Mouse (Mus musculus): ENCODE measurements around the gene Slc10a6. TPM values are rescaled to one million over a fixed set of nuclear protein-coding genes. Genes with fewer than 3 reads are reported as not detected.
A peak's percentile ranks its signal among the peaks of the same experiment; 100 is the strongest.

The Slc10a6 gene
- polyA plus RNA-seq, 1 experiment = 0.88 TPM

- DNase-seq = no peak
- no peaks in the 10 kb centered on the region for H3K36me3 ChIP-seq (ENCODE audit: control insufficient read depth, insufficient read depth, low read length)
- H3K27me3 ChIP-seq (replicated peaks; ENCODE audit: control insufficient read depth, insufficient read depth, low read length) = no peaks in the 10 kb centered on the region
- no peak overlapping the region for H3K4me3 ChIP-seq (ENCODE audit: insufficient read depth, low read depth, low read length)
- WGBS = 76% methylated on average over 11 of the region's 11 CpGs
- H3K4me1 ChIP-seq (ENCODE audit: control insufficient read depth, insufficient read depth, low read length) = no peaks in the 10 kb centered on the region
- H3K27ac ChIP-seq (ENCODE audit: insufficient read depth, low read depth, low read length) = no peak overlapping the region
- no peak for TF ChIP-seq CTCF (conservative IDR thresholded peaks at IDR 0.05; ENCODE audit: insufficient read depth, insufficient read length, low read depth, low read length)
- TF ChIP-seq POLR2A (IDR thresholded peaks at IDR 0.05; ENCODE audit: low read depth, low read length) = no peak
These were observed 25.9 kb downstream of the Slc10a6 start for GRCm38 (mm10) chr5:103603115-103603893.

GRCm38 (mm10) chr5:103598881-103599280, 30.3 kb downstream of the Slc10a6 start:
- WGBS = 36% methylated on average over 5 of the region's 5 CpGs
- Histone ChIP-seq H3K36me3 (ENCODE audit: control insufficient read depth, insufficient read depth, low read length) (peaks cover 2% of the 10 kb centered on the region), H3K27me3 (replicated peaks; ENCODE audit: control insufficient read depth, insufficient read depth, low read length) (no peaks in the 10 kb centered on the region), H3K4me3 (ENCODE audit: insufficient read depth, low read depth, low read length) (no peak overlapping the region), H3K4me1 (ENCODE audit: control insufficient read depth, insufficient read depth, low read length) (no peaks in the 10 kb centered on the region), H3K27ac (ENCODE audit: insufficient read depth, low read depth, low read length) (no peak overlapping the region; the same call in 1 of the 2 replicates)
- TF ChIP-seq CTCF (conservative IDR thresholded peaks at IDR 0.05; ENCODE audit: insufficient read depth, insufficient read length, low read depth, low read length) = no peak
- TF ChIP-seq POLR2A (IDR thresholded peaks at IDR 0.05; ENCODE audit: low read depth, low read length) = no peak
- DNase-seq = peak; percentile 51

- 41% methylated on average over 9 of the region's 9 CpGs for WGBS
- Histone ChIP-seq H3K27ac (ENCODE audit: insufficient read depth, low read depth, low read length) (no peak overlapping the region), H3K4me1 (ENCODE audit: control insufficient read depth, insufficient read depth, low read length) (no peaks in the 10 kb centered on the region)
These were observed 30.9 kb downstream of the Slc10a6 start for GRCm38 (mm10) chr5:103598264-103598663.

GRCm38 (mm10) chr5:103597604-103598003, 31.6 kb downstream of the Slc10a6 start:
- DNase-seq = no peak
- Histone ChIP-seq H3K27me3 (replicated peaks; ENCODE audit: control insufficient read depth, insufficient read depth, low read length) (no peaks in the 10 kb centered on the region), H3K4me1 (ENCODE audit: control insufficient read depth, insufficient read depth, low read length) (no peaks in the 10 kb centered on the region), H3K27ac (ENCODE audit: insufficient read depth, low read depth, low read length) (no peak overlapping the region), H3K4me3 (ENCODE audit: insufficient read depth, low read depth, low read length) (no peak overlapping the region), H3K36me3 (ENCODE audit: control insufficient read depth, insufficient read depth, low read length) (peaks cover 4% of the 10 kb centered on the region)
- TF ChIP-seq POLR2A (IDR thresholded peaks at IDR 0.05; ENCODE audit: low read depth, low read length) = no peak
- no peak for TF ChIP-seq CTCF (conservative IDR thresholded peaks at IDR 0.05; ENCODE audit: insufficient read depth, insufficient read length, low read depth, low read length)
- 58% methylated on average over 6 of the region's 6 CpGs for WGBS

More at GRCm38 (mm10) chr5:103598264-103598663, 30.9 kb downstream of the Slc10a6 start:
- TF ChIP-seq POLR2A (IDR thresholded peaks at IDR 0.05; ENCODE audit: low read depth, low read length) = no peak
- TF ChIP-seq CTCF (conservative IDR thresholded peaks at IDR 0.05; ENCODE audit: insufficient read depth, insufficient read length, low read depth, low read length) = no peak
- no peak for DNase-seq
- no peaks in the 10 kb centered on the region for H3K27me3 ChIP-seq (replicated peaks; ENCODE audit: control insufficient read depth, insufficient read depth, low read length)
- H3K36me3 ChIP-seq (ENCODE audit: control insufficient read depth, insufficient read depth, low read length) = peaks cover 4% of the 10 kb centered on the region
- no peak overlapping the region for H3K4me3 ChIP-seq (ENCODE audit: insufficient read depth, low read depth, low read length)

- no peak for DNase-seq
- WGBS = 76% methylated on average over 14 of the region's 14 CpGs
- H3K36me3 ChIP-seq (ENCODE audit: control insufficient read depth, insufficient read depth, low read length) = peaks cover 4% of the 10 kb centered on the region
- H3K4me3 ChIP-seq (ENCODE audit: insufficient read depth, low read depth, low read length) = no peak overlapping the region
- no peaks in the 10 kb centered on the region for H3K4me1 ChIP-seq (ENCODE audit: control insufficient read depth, insufficient read depth, low read length)
- TF ChIP-seq CTCF (conservative IDR thresholded peaks at IDR 0.05; ENCODE audit: insufficient read depth, insufficient read length, low read depth, low read length) (no peak), POLR2A (IDR thresholded peaks at IDR 0.05; ENCODE audit: low read depth, low read length) (no peak)
- H3K27ac ChIP-seq (ENCODE audit: insufficient read depth, low read depth, low read length) = no peak overlapping the region
- no peaks in the 10 kb centered on the region for H3K27me3 ChIP-seq (replicated peaks; ENCODE audit: control insufficient read depth, insufficient read depth, low read length)
These were observed 32.6 kb downstream of the Slc10a6 start for GRCm38 (mm10) chr5:103596467-103597146.

GRCm38 (mm10) chr5:103595394-103596226, 33.6 kb downstream of the Slc10a6 start:
- Histone ChIP-seq H3K36me3 (ENCODE audit: control insufficient read depth, insufficient read depth, low read length) (peaks cover 4% of the 10 kb centered on the region), H3K4me3 (ENCODE audit: insufficient read depth, low read depth, low read length) (no peak overlapping the region), H3K4me1 (ENCODE audit: control insufficient read depth, insufficient read depth, low read length) (no peaks in the 10 kb centered on the region), H3K27ac (ENCODE audit: insufficient read depth, low read depth, low read length) (no peak overlapping the region), H3K27me3 (replicated peaks; ENCODE audit: control insufficient read depth, insufficient read depth, low read length) (no peaks in the 10 kb centered on the region)
- no peak for DNase-seq
- TF ChIP-seq POLR2A (IDR thresholded peaks at IDR 0.05; ENCODE audit: low read depth, low read length) (no peak), CTCF (conservative IDR thresholded peaks at IDR 0.05; ENCODE audit: insufficient read depth, insufficient read length, low read depth, low read length) (no peak)
- 60% methylated on average over 13 of the region's 13 CpGs for WGBS
